Mouse (Mus musculus) liver, embryonic 14.5 days (tissue): Measurements from ENCODE around the gene Tmeff1.

Source experiments
- CTCF ChIP-seq: IDR thresholded peaks from 2 replicates; pipeline ENCODE4 v1.5.1; 2016; ENCODE audit warnings: antibody characterized with exemption, low read depth, control low read depth
- EP300 ChIP-seq: IDR thresholded peaks from 2 replicates; pipeline ENCODE4 v1.6.1; 2016; ENCODE audit warnings: antibody characterized with exemption, low read depth

DNA sequence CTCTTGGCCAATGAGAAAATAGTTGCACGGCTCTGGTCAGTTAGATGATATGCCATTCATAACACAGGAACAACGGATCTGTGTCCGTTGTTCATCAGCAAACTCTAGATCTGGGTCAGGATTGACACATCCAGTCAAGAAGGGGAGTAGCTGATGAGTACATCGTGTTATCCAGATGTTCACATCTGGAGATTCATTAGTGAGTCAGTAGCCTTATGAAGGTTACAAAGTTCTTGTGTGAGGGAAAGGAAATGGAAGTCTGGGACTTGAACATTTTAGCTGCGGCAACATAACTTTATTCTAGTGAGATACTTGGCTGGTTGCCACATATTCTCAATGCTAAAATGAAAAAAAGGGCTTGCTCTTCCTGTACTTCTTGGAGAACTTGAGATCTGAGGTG, 87.9 kb downstream of the Tmeff1 start:
- TF ChIP-seq CTCF (no peak), EP300 (no peak)
